Mouse (Mus musculus) liver, embryonic 13.5 days (tissue): ENCODE results near the gene Abcb7. TPM values are rescaled to one million over a fixed set of nuclear protein-coding genes. Genes with fewer than 3 reads are reported as not detected.

ENCODE experiments used
- ATAC-seq: fragments of 200-750 bp; cut with Nextera tagmentation; 2 replicates; pipeline ENCODE4 v1.8.0; 2017; ENCODE audit warnings: low read depth, mild to moderate bottlenecking, moderate number of reproducible peaks, moderate library complexity
- DNase-seq: peaks from one replicate; pipeline ENCODE4 v3.0.0; 2022
- H3K27ac ChIP-seq: fragments of 300-500 bp; sonication (generic); 2 replicates; pipeline ENCODE4 v1.5.1; 2015; ENCODE audit warnings: moderate library complexity, mild to moderate bottlenecking, inconsistent platforms
- H3K27me3 ChIP-seq: fragments of 300-500 bp; sonication (generic); 2 replicates; pipeline ENCODE4 v1.6.1; 2015; ENCODE audit warnings: mild to moderate bottlenecking, inconsistent platforms
- H3K36me3 ChIP-seq: fragments of 300-500 bp; sonication (generic); 2 replicates; pipeline ENCODE4 v1.6.1; 2015; ENCODE audit warnings: mild to moderate bottlenecking, inconsistent platforms
- H3K4me1 ChIP-seq: fragments of 300-500 bp; sonication (generic); replicated peaks from 2 replicates; pipeline ENCODE4 v1.6.1; 2015; ENCODE audit warnings: inconsistent platforms
- H3K4me2 ChIP-seq: fragments of 300-500 bp; sonication (generic); 2 replicates; pipeline ENCODE4 v1.6.1; 2015; ENCODE audit warnings: inconsistent platforms, mild to moderate bottlenecking, moderate library complexity
- H3K4me3 ChIP-seq: fragments of 300-500 bp; sonication (generic); replicated peaks from 2 replicates; pipeline ENCODE4 v1.5.1; 2015; ENCODE audit warnings: mild to moderate bottlenecking, inconsistent platforms
- H3K9ac ChIP-seq: fragments of 300-500 bp; sonication (generic); 2 replicates; pipeline ENCODE4 v1.6.1; 2015; ENCODE audit warnings: mild to moderate bottlenecking, inconsistent platforms
- H3K9me3 ChIP-seq: fragments of 300-500 bp; sonication (generic); replicated peaks from 2 replicates; pipeline ENCODE4 v1.6.1; 2016; ENCODE audit warnings: inconsistent platforms
- WGBS: fragments of 180-500 bp; shearing (Covaris S2); methylation state at CpG from one replicate; pipeline ENCODE4 v1.1.7; 2015; ENCODE audit not compliant: insufficient replicate concordance; 5-methylcytosine and 5-hydroxymethylcytosine counted together
- polyA plus RNA-seq: library from polyadenylated mRNA; unstranded; fragments of >200 nt; fragmentation: Nextera tagmentation; extraction: Ambion mirVana; gene quantifications from 2 replicates; pipeline ENCODE4 v1.2.1, GENCODE M21; 2015

The Abcb7 gene
- 8.1 and 11.1 TPM in 2 replicates for polyA plus RNA-seq

GRCm38 (mm10) chrX:104413183-104413983 is at the start of gene Abcb7:
TSS of gene Abcb7 (minus strand) at chrX:104413856.
- ATAC-seq: peak; percentile 92
- Histone ChIP-seq H3K4me2 (peak within 1 kb of the TSS; percentile 60), H3K9me3 (no peaks in the 10 kb centered on the region), H3K27ac (peak within 1 kb of the TSS; percentile 91), H3K4me3 (peak within 1 kb of the TSS; percentile 72), H3K36me3 (no peaks in the 10 kb centered on the region), H3K4me1 (no peaks in the 10 kb centered on the region), H3K9ac (peak within 1 kb of the TSS; percentile 84), H3K27me3 (peaks cover 10% of the 10 kb centered on the region; the same call in 1 of the 2 replicates)
- WGBS: 13% methylated on average over 58 of the region's 58 CpGs
- peak; percentile 69 for DNase-seq

- Histone ChIP-seq H3K9me3 (no peaks in the 10 kb centered on the region), H3K27ac (no peak overlapping the region), H3K4me1 (no peaks in the 10 kb centered on the region), H3K36me3 (no peaks in the 10 kb centered on the region), H3K4me2 (no peak overlapping the region), H3K27me3 (no peaks in the 10 kb centered on the region), H3K9ac (no peak overlapping the region), H3K4me3 (no peak overlapping the region)
- ATAC-seq: no peak
- DNase-seq: no peak
- WGBS: 60% methylated on average over 2 of the region's 2 CpGs
Observed at GRCm38 (mm10) chrX:104461755-104462154, 48.1 kb upstream of the Abcb7 start.

GRCm38 (mm10) chrX:104452433-104452832 is 38.8 kb upstream of the Abcb7 start:
- H3K36me3 ChIP-seq: no peaks in the 10 kb centered on the region
- no peak overlapping the region for H3K9ac ChIP-seq
- WGBS: 40% methylated on average over 1 of the region's 1 CpGs

GRCm38 (mm10) chrX:104433456-104433855 is 19.8 kb upstream of the Abcb7 start:
- Histone ChIP-seq H3K4me1 (no peaks in the 10 kb centered on the region), H3K4me3 (no peak overlapping the region), H3K27me3 (peaks cover 5% of the 10 kb centered on the region; the same call in 1 of the 2 replicates), H3K27ac (no peak overlapping the region), H3K9ac (no peak overlapping the region), H3K9me3 (no peaks in the 10 kb centered on the region), H3K36me3 (no peaks in the 10 kb centered on the region), H3K4me2 (no peak overlapping the region)
- DNase-seq: no peak
- WGBS: 18% methylated on average over 1 of the region's 1 CpGs
- ATAC-seq: no peak

More at GRCm38 (mm10) chrX:104452433-104452832, 38.8 kb upstream of the Abcb7 start:
- H3K4me3 ChIP-seq: no peak overlapping the region
- no peak for DNase-seq
- H3K9me3 ChIP-seq: no peaks in the 10 kb centered on the region
- H3K27me3 ChIP-seq: no peaks in the 10 kb centered on the region
- no peaks in the 10 kb centered on the region for H3K4me1 ChIP-seq
- no peak for ATAC-seq
- H3K4me2 ChIP-seq: no peak overlapping the region
- H3K27ac ChIP-seq: no peak overlapping the region

GRCm38 (mm10) chrX:104428108-104428507 is 14.5 kb upstream of the Abcb7 start:
- ATAC-seq (no peak), DNase-seq (no peak)
- 28% methylated on average over 3 of the region's 3 CpGs for WGBS
- H3K9ac ChIP-seq: no peak overlapping the region
- peaks cover 5% of the 10 kb centered on the region; the same call in 1 of the 2 replicates for H3K27me3 ChIP-seq
- no peaks in the 10 kb centered on the region for H3K36me3 ChIP-seq
- H3K27ac ChIP-seq: no peak overlapping the region
- no peak overlapping the region for H3K4me2 ChIP-seq
- no peaks in the 10 kb centered on the region for H3K9me3 ChIP-seq
- no peaks in the 10 kb centered on the region for H3K4me1 ChIP-seq
- H3K4me3 ChIP-seq: no peak overlapping the region

GRCm38 (mm10) chrX:104413995-104414394 is 339 bp upstream of the Abcb7 start:
- H3K9ac ChIP-seq: peak overlapping the region; percentile 84

GRCm38 (mm10) chrX:104408137-104408536 is 5.5 kb downstream of the Abcb7 start:
- Histone ChIP-seq H3K9me3 (no peaks in the 10 kb centered on the region), H3K27me3 (no peaks in the 10 kb centered on the region; the same call in 1 of the 2 replicates), H3K4me1 (no peaks in the 10 kb centered on the region), H3K9ac (no peak overlapping the region), H3K27ac (no peak overlapping the region), H3K4me2 (no peak overlapping the region), H3K4me3 (no peak overlapping the region), H3K36me3 (no peaks in the 10 kb centered on the region)
- DNase-seq (no peak), ATAC-seq (no peak)

More at GRCm38 (mm10) chrX:104413995-104414394, 339 bp upstream of the Abcb7 start:
- H3K4me1 ChIP-seq: no peaks in the 10 kb centered on the region
- no peaks in the 10 kb centered on the region for H3K9me3 ChIP-seq
- H3K4me2 ChIP-seq: peak overlapping the region; percentile 60
- WGBS: 41% methylated on average over 7 of the region's 7 CpGs
- peaks cover 10% of the 10 kb centered on the region; the same call in 1 of the 2 replicates for H3K27me3 ChIP-seq
- DNase-seq (no peak), ATAC-seq (no peak)
- peak overlapping the region; percentile 72 for H3K4me3 ChIP-seq
- H3K27ac ChIP-seq: no peak overlapping the region
- H3K36me3 ChIP-seq: no peaks in the 10 kb centered on the region

- no peaks in the 10 kb centered on the region for H3K36me3 ChIP-seq
- WGBS: 79% methylated on average over 5 of the region's 5 CpGs
- DNase-seq (no peak), ATAC-seq (no peak)
- no peaks in the 10 kb centered on the region for H3K9me3 ChIP-seq
- H3K4me3 ChIP-seq: no peak overlapping the region
- no peak overlapping the region for H3K4me2 ChIP-seq
- no peak overlapping the region for H3K27ac ChIP-seq
- no peaks in the 10 kb centered on the region for H3K27me3 ChIP-seq
- H3K9ac ChIP-seq: no peak overlapping the region
- H3K4me1 ChIP-seq: no peaks in the 10 kb centered on the region
Observed at GRCm38 (mm10) chrX:104402463-104402862, 11.2 kb downstream of the Abcb7 start.

- H3K4me2 ChIP-seq: no peak overlapping the region
- no peak overlapping the region for H3K27ac ChIP-seq
- no peak overlapping the region for H3K4me3 ChIP-seq
- no peak overlapping the region for H3K9ac ChIP-seq
- ATAC-seq (no peak), DNase-seq (no peak)
- no peaks in the 10 kb centered on the region for H3K9me3 ChIP-seq
- no peaks in the 10 kb centered on the region for H3K36me3 ChIP-seq
- no peaks in the 10 kb centered on the region for H3K4me1 ChIP-seq
- no peaks in the 10 kb centered on the region for H3K27me3 ChIP-seq
- WGBS: 48% methylated on average over 1 of the region's 1 CpGs
Observed at GRCm38 (mm10) chrX:104401134-104401533, 12.5 kb downstream of the Abcb7 start.

- 42% methylated on average over 1 of the region's 1 CpGs for WGBS
- no peak for DNase-seq
Observed at GRCm38 (mm10) chrX:104397526-104397925, 16.1 kb downstream of the Abcb7 start.

GRCm38 (mm10) chrX:104359686-104360085 is 54.0 kb downstream of the Abcb7 start:
- Histone ChIP-seq H3K9ac (no peak overlapping the region), H3K4me1 (no peaks in the 10 kb centered on the region), H3K27ac (no peak overlapping the region), H3K4me2 (no peak overlapping the region), H3K27me3 (no peaks in the 10 kb centered on the region), H3K4me3 (no peak overlapping the region), H3K9me3 (no peaks in the 10 kb centered on the region), H3K36me3 (no peaks in the 10 kb centered on the region)
- DNase-seq: no peak
- ATAC-seq: no peak

More at GRCm38 (mm10) chrX:104397526-104397925, 16.1 kb downstream of the Abcb7 start:
- H3K27me3 ChIP-seq: no peaks in the 10 kb centered on the region
- no peak overlapping the region for H3K4me2 ChIP-seq
- no peak overlapping the region for H3K27ac ChIP-seq
- ATAC-seq: no peak
- no peaks in the 10 kb centered on the region for H3K9me3 ChIP-seq
- no peak overlapping the region for H3K4me3 ChIP-seq
- no peak overlapping the region for H3K9ac ChIP-seq
- no peaks in the 10 kb centered on the region for H3K4me1 ChIP-seq
- H3K36me3 ChIP-seq: no peaks in the 10 kb centered on the region

- no peak for ATAC-seq
- no peaks in the 10 kb centered on the region for H3K36me3 ChIP-seq
- H3K4me1 ChIP-seq: no peaks in the 10 kb centered on the region
- H3K27me3 ChIP-seq: no peaks in the 10 kb centered on the region
- no peak overlapping the region for H3K4me2 ChIP-seq
- WGBS: 69% methylated on average over 1 of the region's 1 CpGs
- H3K4me3 ChIP-seq: no peak overlapping the region
- no peaks in the 10 kb centered on the region for H3K9me3 ChIP-seq
- no peak overlapping the region for H3K9ac ChIP-seq
- H3K27ac ChIP-seq: no peak overlapping the region
- DNase-seq: no peak
Observed at GRCm38 (mm10) chrX:104355842-104356241, 57.8 kb downstream of the Abcb7 start.
